Mouse (Mus musculus) kidney, adult 2 months (tissue): ENCODE measurements around the gene Ttc41.

Experiments used
- CTCF ChIP-seq: fragments of 200-500 bp; conservative IDR thresholded peaks from 2 replicates; pipeline ENCODE4 v1.5.1; 2011; ENCODE audit warnings: low read depth, mild to moderate bottlenecking, control low read depth, low read length, moderate library complexity, mixed read lengths; ENCODE audit not compliant: insufficient read depth, insufficient read length
- POLR2A ChIP-seq: fragments of 200-500 bp; IDR thresholded peaks from one replicate; pipeline ENCODE4 v1.6.1; 2011; ENCODE audit warnings: low read depth, low read length, control low read depth

DNA sequence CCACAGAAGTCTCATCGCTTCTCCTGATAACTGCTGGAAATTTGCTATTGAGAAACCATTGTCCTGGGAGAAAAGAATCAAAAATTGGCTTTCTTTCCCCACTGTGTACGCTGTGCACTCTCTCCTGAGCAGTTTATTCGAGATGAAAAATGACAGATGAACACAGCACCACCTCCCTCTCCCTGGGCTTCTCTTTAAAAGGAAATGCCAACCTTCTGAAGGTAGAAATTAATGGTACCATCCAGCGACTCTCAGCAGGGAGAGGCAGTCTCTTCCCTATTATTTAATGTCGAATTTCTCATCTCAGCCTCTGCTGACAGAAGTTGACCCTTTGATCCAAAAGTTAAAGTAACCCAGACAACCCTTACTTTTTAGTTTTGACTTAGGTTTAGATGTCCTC is 63.6 kb downstream of the Ttc41 start:
- TF ChIP-seq CTCF (no peak), POLR2A (no peak)
